Mouse (Mus musculus): ENCODE results near the gene Nfkbia.

The Nfkbia gene

DNA sequence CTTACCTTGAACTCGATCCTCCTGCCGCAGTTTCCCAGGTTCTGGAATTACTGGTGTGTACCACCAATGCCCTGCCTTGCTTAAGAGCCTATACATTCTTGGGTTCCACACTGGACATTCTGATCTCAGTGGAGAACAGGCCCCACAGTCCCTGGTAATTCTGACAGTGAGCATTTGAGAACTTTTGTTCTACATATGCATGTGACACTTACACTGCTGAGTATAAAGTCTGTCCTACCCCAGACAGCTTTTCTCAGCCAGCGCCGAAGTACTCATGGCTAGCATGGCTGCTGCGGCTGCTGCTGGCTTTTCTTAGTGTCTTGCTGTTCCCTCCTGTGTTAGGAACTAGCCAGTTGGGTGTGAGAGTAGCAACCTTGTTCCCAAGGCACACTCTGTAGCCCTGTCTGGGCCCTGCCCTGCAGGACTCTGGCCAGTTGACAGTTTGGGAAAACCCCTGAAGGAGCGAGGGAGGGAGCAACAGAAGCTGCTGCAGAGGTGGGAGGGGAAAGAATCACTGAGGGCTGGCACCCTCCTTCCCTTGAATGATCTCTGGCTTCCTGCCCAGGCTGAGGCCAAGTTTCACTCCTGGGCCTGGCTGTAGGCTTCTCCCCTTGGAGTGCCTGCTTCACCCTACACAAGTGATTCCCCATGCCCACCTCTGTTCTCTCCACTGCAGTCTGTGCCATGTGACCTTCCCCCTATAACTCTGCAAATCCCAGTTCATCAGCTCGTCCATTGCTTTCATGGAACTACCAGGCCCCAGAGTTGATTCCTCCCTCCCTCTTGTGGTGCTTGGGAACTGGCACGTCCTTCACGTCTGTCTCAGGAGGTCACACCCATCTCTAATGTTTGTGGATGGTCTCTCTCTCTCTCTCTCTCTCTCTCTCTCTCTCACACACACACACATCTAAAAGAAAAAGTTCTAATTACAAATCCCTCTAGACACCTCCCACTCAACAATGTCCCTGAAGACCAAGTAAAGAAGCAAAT, 49.3 kb downstream of the Nfkbia start:
- DNase-seq (ENCODE audit: low read depth), result peak; percentile 63

GRCm38 (mm10) chr12:55442245-55442644, 50.2 kb downstream of the Nfkbia start:
- no peak for DNase-seq (ENCODE audit: low read depth)

DNA sequence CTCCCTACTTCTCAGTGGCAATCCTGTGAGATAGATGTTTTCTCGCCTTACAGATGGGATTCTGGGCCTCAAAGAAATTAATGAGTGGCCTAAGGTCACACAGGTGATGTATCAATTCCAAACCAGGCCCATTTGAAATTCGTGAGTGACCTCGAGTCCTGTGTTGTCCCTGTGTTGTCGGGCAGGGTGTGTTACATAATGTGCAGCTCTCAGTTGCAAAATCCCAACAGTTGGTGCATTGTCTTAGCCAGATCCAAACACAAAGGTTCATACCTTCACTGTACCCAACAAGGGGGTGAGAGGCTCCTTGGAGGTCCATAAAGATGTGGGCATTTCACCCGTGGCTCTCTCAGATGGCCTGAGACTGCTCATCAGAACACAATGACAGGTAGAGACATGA, 52.0 kb downstream of the Nfkbia start:
- no peak for DNase-seq (ENCODE audit: low read depth)

Measured in induced T-regulatory cell, adult 2 months (primary cell).